Mouse (Mus musculus): ENCODE data around the gene Irak2. TPM values are rescaled to one million over a fixed set of nuclear protein-coding genes. Genes with fewer than 3 reads are reported as not detected.
"Not testable (repeated sequence)": the region's sequence is repeated elsewhere in the genome, so short reads cannot be mapped to it uniquely, and the experiment has no call there.

The Irak2 gene
- polyA plus RNA-seq, 1 experiment from 2014 or later: 2.9 TPM

GRCm38 (mm10) chr6:113692661-113693133 lies 54.4 kb downstream of the Irak2 start:
- DNase-seq (ENCODE audit: low spot score): no peak
- H3K4me3 ChIP-seq (ENCODE audit: low read depth, low read length): no peak overlapping the region
- H3K27ac ChIP-seq (replicated peaks; ENCODE audit: low read depth, low read length): no peak overlapping the region
- 86% methylated on average over 5 of the region's 5 CpGs for WGBS
- no peaks in the 10 kb centered on the region for H3K36me3 ChIP-seq (ENCODE audit: control insufficient read depth, insufficient read depth, low read length)
- no peaks in the 10 kb centered on the region for H3K9me3 ChIP-seq (ENCODE audit: control insufficient read depth, low read length)
- H3K9ac ChIP-seq (ENCODE audit: low read length): no peak overlapping the region
- H3K4me2 ChIP-seq (ENCODE audit: low read depth, severe bottlenecking): no peak overlapping the region
- peaks cover 17% of the 10 kb centered on the region for H3K4me1 ChIP-seq (ENCODE audit: control insufficient read depth, insufficient read depth, low read length)
- no peaks in the 10 kb centered on the region for H3K27me3 ChIP-seq (ENCODE audit: control insufficient read depth, insufficient read depth, low read length)
- ATAC-seq (ENCODE audit: insufficient number of reproducible peaks, low FRiP score, low TSS enrichment, low read depth): no peak

GRCm38 (mm10) chr6:113693377-113693776 lies 55.1 kb downstream of the Irak2 start:
- H3K4me1 ChIP-seq (ENCODE audit: control insufficient read depth, insufficient read depth, low read length): peaks cover 19% of the 10 kb centered on the region
- no peaks in the 10 kb centered on the region for H3K36me3 ChIP-seq (ENCODE audit: control insufficient read depth, insufficient read depth, low read length)
- H3K4me3 ChIP-seq (ENCODE audit: low read depth, low read length): no peak overlapping the region
- no peak for DNase-seq (ENCODE audit: low spot score)
- H3K27ac ChIP-seq (replicated peaks; ENCODE audit: low read depth, low read length): no peak overlapping the region
- no peaks in the 10 kb centered on the region for H3K9me3 ChIP-seq (ENCODE audit: control insufficient read depth, low read length)
- no peak for ATAC-seq (ENCODE audit: insufficient number of reproducible peaks, low FRiP score, low TSS enrichment, low read depth)
- H3K27me3 ChIP-seq (ENCODE audit: control insufficient read depth, insufficient read depth, low read length): no peaks in the 10 kb centered on the region
- H3K4me2 ChIP-seq (ENCODE audit: low read depth, severe bottlenecking): no peak overlapping the region
- no peak overlapping the region for H3K9ac ChIP-seq (ENCODE audit: low read length)
- WGBS: 94% methylated on average over 5 of the region's 5 CpGs

GRCm38 (mm10) chr6:113695203-113695602 lies 56.9 kb downstream of the Irak2 start:
- Histone ChIP-seq H3K9ac (ENCODE audit: low read length) (no peak overlapping the region), H3K27me3 (ENCODE audit: control insufficient read depth, insufficient read depth, low read length) (no peaks in the 10 kb centered on the region), H3K4me1 (ENCODE audit: control insufficient read depth, insufficient read depth, low read length) (peaks cover 19% of the 10 kb centered on the region), H3K27ac (replicated peaks; ENCODE audit: low read depth, low read length) (no peak overlapping the region), H3K4me3 (ENCODE audit: low read depth, low read length) (no peak overlapping the region), H3K9me3 (ENCODE audit: control insufficient read depth, low read length) (no peaks in the 10 kb centered on the region), H3K4me2 (ENCODE audit: low read depth, severe bottlenecking) (no peak overlapping the region), H3K36me3 (ENCODE audit: control insufficient read depth, insufficient read depth, low read length) (peaks cover 3% of the 10 kb centered on the region; the same call in 1 of the 2 replicates)
- WGBS: 30% methylated on average over 1 of the region's 1 CpGs
- no peak for DNase-seq (ENCODE audit: low spot score)
- no peak for ATAC-seq (ENCODE audit: insufficient number of reproducible peaks, low FRiP score, low TSS enrichment, low read depth)

- ATAC-seq (ENCODE audit: insufficient number of reproducible peaks, low FRiP score, low TSS enrichment, low read depth): no peak
- peaks cover 4% of the 10 kb centered on the region; the same call in 1 of the 2 replicates for H3K36me3 ChIP-seq (ENCODE audit: control insufficient read depth, insufficient read depth, low read length)
- H3K27me3 ChIP-seq (ENCODE audit: control insufficient read depth, insufficient read depth, low read length): no peaks in the 10 kb centered on the region
- DNase-seq (ENCODE audit: low spot score): peak; percentile 35
- peak overlapping the region; percentile 45 for H3K4me2 ChIP-seq (ENCODE audit: low read depth, severe bottlenecking)
- H3K4me1 ChIP-seq (ENCODE audit: control insufficient read depth, insufficient read depth, low read length): peaks cover 13% of the 10 kb centered on the region
- H3K27ac ChIP-seq (replicated peaks; ENCODE audit: low read depth, low read length): peak overlapping the region; percentile 59
- H3K4me3 ChIP-seq (ENCODE audit: low read depth, low read length): peak overlapping the region; percentile 92
- 23% methylated on average over 4 of the region's 4 CpGs for WGBS
- peak overlapping the region; percentile 50; the same call in 1 of the 2 replicates for H3K9ac ChIP-seq (ENCODE audit: low read length)
- H3K9me3 ChIP-seq (ENCODE audit: control insufficient read depth, low read length): no peaks in the 10 kb centered on the region
Observed at GRCm38 (mm10) chr6:113695766-113696355, 57.6 kb downstream of the Irak2 start.

GRCm38 (mm10) chr6:113696582-113697221 lies 58.4 kb downstream of the Irak2 start, which contains the start of gene Tatdn2:
Tatdn2 (plus strand) TSS chr6:113697050.
- peak within 1 kb of the TSS; percentile 98 for H3K4me2 ChIP-seq (ENCODE audit: low read depth, severe bottlenecking)
- H3K4me1 ChIP-seq (ENCODE audit: control insufficient read depth, insufficient read depth, low read length): peaks cover 10% of the 10 kb centered on the region
- H3K9me3 ChIP-seq (ENCODE audit: control insufficient read depth, low read length): no peaks in the 10 kb centered on the region
- H3K4me3 ChIP-seq (ENCODE audit: low read depth, low read length): peak within 1 kb of the TSS; percentile 92
- H3K27ac ChIP-seq (replicated peaks; ENCODE audit: low read depth, low read length): peak within 1 kb of the TSS; percentile 84
- H3K36me3 ChIP-seq (ENCODE audit: control insufficient read depth, insufficient read depth, low read length): peaks cover 4% of the 10 kb centered on the region; the same call in 1 of the 2 replicates
- no peaks in the 10 kb centered on the region for H3K27me3 ChIP-seq (ENCODE audit: control insufficient read depth, insufficient read depth, low read length)
- H3K9ac ChIP-seq (ENCODE audit: low read length): peak within 1 kb of the TSS; percentile 75
- DNase-seq (ENCODE audit: low spot score) (peak; percentile 94), ATAC-seq (ENCODE audit: insufficient number of reproducible peaks, low FRiP score, low TSS enrichment, low read depth) (peak; percentile 97)
- under 1% methylated on average over 56 of the region's 58 CpGs for WGBS

- under 1% methylated on average over 94 of the region's 113 CpGs for WGBS
- peak; percentile 44 for DNase-seq (ENCODE audit: low spot score)
- H3K4me1 ChIP-seq (ENCODE audit: control insufficient read depth, insufficient read depth, low read length): peaks cover 10% of the 10 kb centered on the region
- H3K4me2 ChIP-seq (ENCODE audit: low read depth, severe bottlenecking): peak overlapping the region; percentile 98
- H3K4me3 ChIP-seq (ENCODE audit: low read depth, low read length): peak overlapping the region; percentile 92
- H3K27ac ChIP-seq (replicated peaks; ENCODE audit: low read depth, low read length): peak overlapping the region; percentile 84
- no peak for ATAC-seq (ENCODE audit: insufficient number of reproducible peaks, low FRiP score, low TSS enrichment, low read depth)
- no peaks in the 10 kb centered on the region for H3K9me3 ChIP-seq (ENCODE audit: control insufficient read depth, low read length)
- H3K36me3 ChIP-seq (ENCODE audit: control insufficient read depth, insufficient read depth, low read length): peaks cover 7% of the 10 kb centered on the region
- no peaks in the 10 kb centered on the region for H3K27me3 ChIP-seq (ENCODE audit: control insufficient read depth, insufficient read depth, low read length)
- H3K9ac ChIP-seq (ENCODE audit: low read length): peak overlapping the region; percentile 75
Observed at GRCm38 (mm10) chr6:113697222-113698205, 59.2 kb downstream of the Irak2 start.

- Histone ChIP-seq H3K9me3 (ENCODE audit: control insufficient read depth, low read length) (no peaks in the 10 kb centered on the region), H3K27ac (replicated peaks; ENCODE audit: low read depth, low read length) (no peak overlapping the region), H3K27me3 (ENCODE audit: control insufficient read depth, insufficient read depth, low read length) (no peaks in the 10 kb centered on the region), H3K4me2 (ENCODE audit: low read depth, severe bottlenecking) (no peak overlapping the region), H3K36me3 (ENCODE audit: control insufficient read depth, insufficient read depth, low read length) (peaks cover 29% of the 10 kb centered on the region), H3K4me1 (ENCODE audit: control insufficient read depth, insufficient read depth, low read length) (no peaks in the 10 kb centered on the region), H3K9ac (ENCODE audit: low read length) (no peak overlapping the region), H3K4me3 (ENCODE audit: low read depth, low read length) (no peak overlapping the region)
- 96% methylated on average over 3 of the region's 3 CpGs for WGBS
- ATAC-seq (ENCODE audit: insufficient number of reproducible peaks, low FRiP score, low TSS enrichment, low read depth) (no peak), DNase-seq (ENCODE audit: low spot score) (no peak)
Observed at GRCm38 (mm10) chr6:113712718-113713117, 74.5 kb downstream of the Irak2 start.

GRCm38 (mm10) chr6:113713389-113713788 lies 75.1 kb downstream of the Irak2 start:
- not testable (repeated sequence) for DNase-seq (ENCODE audit: low spot score); H3K27me3 ChIP-seq (ENCODE audit: control insufficient read depth, insufficient read depth, low read length); H3K4me3 ChIP-seq (ENCODE audit: low read depth, low read length); H3K4me1 ChIP-seq (ENCODE audit: control insufficient read depth, insufficient read depth, low read length); H3K9me3 ChIP-seq (ENCODE audit: control insufficient read depth, low read length); H3K27ac ChIP-seq (replicated peaks; ENCODE audit: low read depth, low read length); ATAC-seq (ENCODE audit: insufficient number of reproducible peaks, low FRiP score, low TSS enrichment, low read depth); H3K9ac ChIP-seq (ENCODE audit: low read length); H3K4me2 ChIP-seq (ENCODE audit: low read depth, severe bottlenecking)
- peaks cover 25% of the 10 kb centered on the region for H3K36me3 ChIP-seq (ENCODE audit: control insufficient read depth, insufficient read depth, low read length)
- WGBS: 98% methylated on average over 5 of the region's 5 CpGs

Data from limb, embryonic 11.5 days (tissue).